Mouse (Mus musculus) erythroblast, embryonic 14.5 days (primary cell): ENCODE data around the gene Ap5b1. TPM values are rescaled to one million over a fixed set of nuclear protein-coding genes. Genes with fewer than 3 reads are reported as not detected.

Experiments used
- H3K27me3 ChIP-seq: 2 replicates; pipeline ENCODE4 v1.6.1; 2012; ENCODE audit warnings: inconsistent platforms; ENCODE audit not compliant: control insufficient read depth
- H3K36me3 ChIP-seq: 2 replicates; pipeline ENCODE4 v1.6.1; 2012; ENCODE audit warnings: mild to moderate bottlenecking, inconsistent platforms; ENCODE audit not compliant: control insufficient read depth
- H3K4me1 ChIP-seq: 2 replicates; pipeline ENCODE4 v1.6.1; 2012; ENCODE audit warnings: inconsistent platforms; ENCODE audit not compliant: control insufficient read depth
- H3K4me3 ChIP-seq: replicated peaks from 2 replicates; pipeline ENCODE3; 2012; ENCODE audit warnings: moderate library complexity, mild to moderate bottlenecking, inconsistent platforms
- H3K9me3 ChIP-seq: 2 replicates; pipeline ENCODE4 v1.6.1; 2012; ENCODE audit warnings: low read length, inconsistent platforms, mixed read lengths; ENCODE audit not compliant: control insufficient read depth
- GATA1 ChIP-seq: IDR thresholded peaks from 2 replicates; pipeline ENCODE4 v1.6.1; 2012; ENCODE audit warnings: low read length, inconsistent platforms, mixed read lengths
- TAL1 ChIP-seq: IDR thresholded peaks from 3 replicates; pipeline ENCODE4 v1.6.1; 2012; ENCODE audit warnings: low read length, inconsistent platforms, mixed read lengths
- polyA plus RNA-seq: library from polyadenylated mRNA; stranded (reverse); fragments of >175 nt; gene quantifications from 2 replicates; pipeline ENCODE4 v1.2.3, GENCODE M21; 2012

Gene Ap5b1
- polyA plus RNA-seq, 1 experiment, result 0.20 TPM

- Histone ChIP-seq H3K4me1 (no peaks in the 10 kb centered on the region), H3K27me3 (peaks cover 4% of the 10 kb centered on the region; the same call in 1 of the 2 replicates), H3K4me3 (no peak overlapping the region), H3K36me3 (no peaks in the 10 kb centered on the region), H3K9me3 (no peaks in the 10 kb centered on the region)
- TF ChIP-seq GATA1 (no peak), TAL1 (no peak)
These were observed 20.3 kb upstream of the Ap5b1 start for GRCm38 (mm10) chr19:5547471-5548056.

- H3K4me1 ChIP-seq, result no peaks in the 10 kb centered on the region
- H3K27me3 ChIP-seq, result peaks cover 36% of the 10 kb centered on the region
- peaks cover 1% of the 10 kb centered on the region; the same call in 1 of the 2 replicates for H3K9me3 ChIP-seq
- no peak for TF ChIP-seq TAL1
- no peak for TF ChIP-seq GATA1
- no peak overlapping the region for H3K4me3 ChIP-seq
- H3K36me3 ChIP-seq, result no peaks in the 10 kb centered on the region
These were observed 14.0 kb upstream of the Ap5b1 start for GRCm38 (mm10) chr19:5553802-5554201.

GRCm38 (mm10) chr19:5554212-5554611 is 13.6 kb upstream of the Ap5b1 start:
- H3K36me3 ChIP-seq, result no peaks in the 10 kb centered on the region
- no peaks in the 10 kb centered on the region for H3K4me1 ChIP-seq
- peaks cover 41% of the 10 kb centered on the region for H3K27me3 ChIP-seq
- no peak overlapping the region for H3K4me3 ChIP-seq
- TF ChIP-seq TAL1 (no peak), GATA1 (no peak)
- peaks cover 2% of the 10 kb centered on the region; the same call in 1 of the 2 replicates for H3K9me3 ChIP-seq

GRCm38 (mm10) chr19:5558169-5558568 is 9.7 kb upstream of the Ap5b1 start:
- no peak for TF ChIP-seq GATA1
- TF ChIP-seq TAL1, result no peak
- peaks cover 7% of the 10 kb centered on the region for H3K4me1 ChIP-seq
- H3K27me3 ChIP-seq, result peaks cover 76% of the 10 kb centered on the region
- H3K4me3 ChIP-seq, result no peak overlapping the region
- H3K36me3 ChIP-seq, result no peaks in the 10 kb centered on the region
- peaks cover 10% of the 10 kb centered on the region; the same call in 1 of the 2 replicates for H3K9me3 ChIP-seq

GRCm38 (mm10) chr19:5558770-5559169 is 9.1 kb upstream of the Ap5b1 start:
- Histone ChIP-seq H3K4me3 (no peak overlapping the region), H3K27me3 (peaks cover 82% of the 10 kb centered on the region), H3K9me3 (peaks cover 10% of the 10 kb centered on the region; the same call in 1 of the 2 replicates), H3K4me1 (peaks cover 7% of the 10 kb centered on the region), H3K36me3 (no peaks in the 10 kb centered on the region)
- TF ChIP-seq TAL1 (no peak), GATA1 (no peak)

DNA sequence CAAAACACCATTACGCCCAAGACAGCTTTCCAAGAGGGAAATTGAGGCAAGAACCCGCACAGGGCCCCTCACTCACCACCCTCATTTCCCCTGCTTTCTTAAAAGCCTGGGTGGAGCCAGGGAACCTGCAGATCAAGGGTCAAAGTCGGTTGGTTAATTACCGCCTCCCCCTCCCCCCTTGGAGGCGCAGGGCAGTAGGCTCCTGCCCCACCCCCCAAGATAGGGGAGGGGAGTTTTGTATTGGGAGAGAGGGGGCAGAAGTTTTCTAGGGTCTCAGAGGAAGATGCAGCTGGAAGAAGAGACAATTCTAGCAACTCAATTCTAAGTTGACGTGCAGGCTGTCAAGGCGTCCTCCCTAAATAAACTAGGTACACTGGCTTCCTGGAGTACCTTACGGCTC is 8.6 kb upstream of the Ap5b1 start:
- H3K9me3 ChIP-seq, result peaks cover 10% of the 10 kb centered on the region; the same call in 1 of the 2 replicates
- peaks cover 87% of the 10 kb centered on the region for H3K27me3 ChIP-seq
- H3K36me3 ChIP-seq, result no peaks in the 10 kb centered on the region
- no peak for TF ChIP-seq GATA1
- TF ChIP-seq TAL1, result no peak
- no peak overlapping the region for H3K4me3 ChIP-seq
- H3K4me1 ChIP-seq, result peaks cover 7% of the 10 kb centered on the region

GRCm38 (mm10) chr19:5559631-5560456 is 8.0 kb upstream of the Ap5b1 start:
- H3K27me3 ChIP-seq, result peaks cover 93% of the 10 kb centered on the region
- peaks cover 7% of the 10 kb centered on the region for H3K4me1 ChIP-seq
- H3K4me3 ChIP-seq, result no peak overlapping the region
- H3K9me3 ChIP-seq, result peaks cover 10% of the 10 kb centered on the region; the same call in 1 of the 2 replicates
- TF ChIP-seq GATA1 (no peak), TAL1 (no peak)
- H3K36me3 ChIP-seq, result no peaks in the 10 kb centered on the region

DNA sequence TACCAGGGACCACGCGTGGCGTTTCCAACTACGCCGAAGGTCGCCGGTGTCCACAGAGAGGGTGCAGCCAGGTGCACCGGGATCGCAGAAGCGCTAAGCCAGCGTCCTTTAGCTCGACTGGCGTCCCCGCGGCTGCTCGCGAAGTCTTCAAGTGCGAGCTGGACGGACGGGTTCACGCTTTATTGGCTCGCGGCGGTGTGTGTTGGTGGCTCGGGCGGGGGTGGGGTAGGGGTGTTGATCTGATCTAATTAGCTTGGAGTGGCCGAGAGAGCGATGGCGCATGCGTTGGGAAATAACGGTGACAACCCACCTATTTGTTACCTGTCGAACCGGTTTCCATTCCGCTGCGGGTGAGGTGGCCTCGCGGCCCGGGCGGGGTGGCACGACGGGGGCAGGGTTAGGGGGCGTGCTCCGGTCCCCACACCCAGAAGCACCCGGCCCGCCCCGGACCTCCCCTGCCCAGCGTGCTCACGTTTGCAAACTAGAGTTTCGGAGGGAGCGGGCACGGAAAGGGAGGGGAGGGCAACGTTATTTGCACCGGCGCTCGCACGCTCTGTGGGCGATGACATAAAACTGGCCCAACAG is 7.3 kb upstream of the Ap5b1 start, which contains the start of gene Ovol1:
Gene Ovol1, minus strand, starts transcription at position 190 of the 585 bp plus-strand sequence.
- Histone ChIP-seq H3K36me3 (no peaks in the 10 kb centered on the region), H3K4me3 (no peak within 1 kb of the TSS), H3K9me3 (peaks cover 10% of the 10 kb centered on the region; the same call in 1 of the 2 replicates), H3K4me1 (peaks cover 7% of the 10 kb centered on the region), H3K27me3 (peaks cover 99% of the 10 kb centered on the region)
- TF ChIP-seq GATA1 (no peak), TAL1 (no peak)

DNA sequence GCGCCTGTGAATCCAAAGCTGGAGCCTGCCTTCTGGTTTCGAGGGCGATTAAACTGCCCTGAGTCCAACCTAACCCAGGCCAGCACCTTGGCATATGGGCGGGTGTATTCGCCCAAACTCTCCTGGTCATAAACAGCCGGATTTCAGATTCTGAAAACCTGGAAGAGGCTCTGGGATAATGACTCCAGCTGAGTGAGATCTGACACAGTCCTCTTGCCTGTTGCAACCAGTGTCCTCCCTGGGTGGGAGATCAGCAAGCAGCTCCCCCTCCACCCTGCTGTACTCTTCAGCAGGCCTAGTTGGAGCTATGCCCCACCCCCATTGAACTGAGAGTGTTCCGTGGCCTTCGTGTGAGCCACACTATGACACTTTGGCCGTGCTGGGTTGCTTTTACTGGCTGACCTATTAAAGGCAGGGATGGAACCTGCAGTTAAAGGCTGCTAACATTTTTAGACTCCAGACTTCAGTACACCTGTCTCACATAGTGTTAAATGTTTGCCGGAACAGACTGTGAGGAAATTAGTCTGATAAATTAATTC is 6.5 kb upstream of the Ap5b1 start:
- Histone ChIP-seq H3K27me3 (peaks cover 99% of the 10 kb centered on the region), H3K36me3 (no peaks in the 10 kb centered on the region), H3K9me3 (peaks cover 10% of the 10 kb centered on the region; the same call in 1 of the 2 replicates), H3K4me1 (peaks cover 7% of the 10 kb centered on the region), H3K4me3 (no peak overlapping the region)
- TF ChIP-seq GATA1 (no peak), TAL1 (no peak)
